Mouse (Mus musculus) right cerebral cortex, postnatal 10 days (tissue): ENCODE results near the gene Gm42715.
"Not testable (repeated sequence)": the region's sequence is repeated elsewhere in the genome, so short reads cannot be mapped to it uniquely, and the experiment has no call there.

ENCODE experiments used
- DNase-seq, 2 experiments: peaks; one replicate each; pipeline ENCODE4 v3.0.0; 2021; ENCODE audit warnings: low spot score in 2 of 2

Gm42715 gene

DNA sequence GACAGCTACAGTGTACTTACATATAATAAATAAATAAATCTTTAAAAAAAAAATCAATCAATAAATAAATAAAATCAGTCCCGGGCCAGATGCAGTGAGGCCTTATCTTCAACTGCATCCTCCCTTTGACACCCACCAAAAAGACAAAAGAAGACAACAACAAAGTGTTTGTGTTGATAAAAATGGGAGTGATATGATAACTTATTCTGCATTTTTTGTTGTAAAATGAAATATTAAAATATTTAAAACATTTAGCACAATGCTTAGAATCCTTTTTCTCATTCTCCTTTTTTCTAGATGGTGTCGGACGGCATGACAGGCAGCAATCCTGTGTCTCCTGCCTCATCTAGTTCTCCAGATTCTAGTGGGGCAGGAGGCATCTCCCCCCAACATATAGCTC lies at the start of gene Gm42715:
TSS of gene Gm42715 (plus strand) at position 301 of the 400 bp plus-strand sequence.
- no peak for DNase-seq

DNA sequence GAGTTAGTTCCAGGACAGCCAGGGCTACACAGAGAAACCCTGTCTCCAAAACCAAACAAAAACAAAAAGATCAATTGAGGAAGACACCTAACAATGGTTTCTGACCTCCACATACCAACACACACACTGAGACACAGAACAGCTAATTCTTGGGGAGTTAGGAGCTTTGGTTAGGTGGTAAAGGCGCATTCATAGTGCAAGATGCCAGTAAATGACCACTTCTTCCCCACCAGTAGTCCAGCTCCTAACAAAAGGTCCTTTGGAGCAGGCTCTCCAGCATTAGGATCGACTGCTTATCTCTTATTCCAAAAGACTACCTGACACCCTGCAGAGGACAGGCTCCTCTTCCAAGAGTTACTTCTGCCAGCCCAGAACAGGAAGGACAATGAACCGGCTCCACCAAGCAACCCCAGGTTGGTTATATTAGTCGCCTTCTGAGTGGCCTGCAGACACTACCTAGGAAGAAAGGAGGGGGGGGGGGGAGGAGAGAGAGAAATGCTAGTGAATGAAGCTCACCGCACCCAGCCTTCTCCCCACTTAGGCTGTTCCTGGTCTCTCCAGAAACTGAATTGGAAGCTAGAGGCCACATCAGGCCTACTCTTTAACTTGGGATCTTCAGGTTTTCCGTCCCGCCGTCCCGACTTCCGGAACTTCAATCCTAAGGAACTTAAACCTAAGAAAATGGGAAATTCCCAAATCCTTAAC lies 49.2 kb upstream of the Gm42715 start:
- no peak for DNase-seq

DNA sequence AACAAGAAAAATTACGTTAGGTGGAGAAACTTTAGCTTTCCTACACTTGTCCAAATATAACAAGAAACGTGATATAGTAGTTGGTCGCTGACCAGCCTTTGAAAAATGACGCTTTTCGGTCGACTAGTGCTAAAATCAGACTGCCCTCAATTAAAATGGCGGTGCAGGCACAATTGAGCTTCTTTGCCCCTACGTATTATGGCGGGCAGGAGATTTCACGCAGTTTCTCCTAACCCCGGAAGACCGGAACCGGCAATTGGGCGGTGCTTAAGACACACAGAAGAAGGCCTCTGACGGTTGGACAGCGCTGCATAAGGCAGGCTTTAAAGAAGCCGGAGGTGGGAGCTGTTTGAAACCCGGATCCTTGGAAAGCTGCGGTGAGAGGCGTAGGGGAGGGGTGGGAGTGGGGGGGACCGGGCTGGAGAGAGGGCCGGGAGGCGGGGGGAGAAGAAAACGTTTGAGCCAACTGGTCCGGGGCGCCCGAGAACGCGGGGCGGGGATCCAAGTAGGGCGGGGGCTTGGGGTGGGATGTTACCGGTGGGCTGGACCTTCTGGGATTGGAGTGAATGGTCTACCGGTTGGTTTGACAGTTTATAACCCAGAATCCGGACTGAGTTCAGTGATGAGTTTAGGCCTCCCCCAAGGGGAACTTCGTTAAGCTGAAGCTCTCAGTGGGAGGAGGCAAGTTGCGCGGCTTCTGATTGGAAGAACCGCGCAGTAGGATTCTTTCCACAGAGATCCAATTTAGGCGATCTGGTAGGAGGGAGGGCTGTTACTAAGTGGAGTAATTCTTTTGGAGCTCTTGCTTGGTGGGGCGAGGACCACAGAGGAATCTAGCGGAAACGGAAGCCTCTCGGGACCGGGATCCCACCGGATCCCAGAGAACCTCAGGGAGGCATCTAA lies 48.4 kb upstream of the Gm42715 start:
- DNase-seq, result peak; percentile 97 to 98

DNA sequence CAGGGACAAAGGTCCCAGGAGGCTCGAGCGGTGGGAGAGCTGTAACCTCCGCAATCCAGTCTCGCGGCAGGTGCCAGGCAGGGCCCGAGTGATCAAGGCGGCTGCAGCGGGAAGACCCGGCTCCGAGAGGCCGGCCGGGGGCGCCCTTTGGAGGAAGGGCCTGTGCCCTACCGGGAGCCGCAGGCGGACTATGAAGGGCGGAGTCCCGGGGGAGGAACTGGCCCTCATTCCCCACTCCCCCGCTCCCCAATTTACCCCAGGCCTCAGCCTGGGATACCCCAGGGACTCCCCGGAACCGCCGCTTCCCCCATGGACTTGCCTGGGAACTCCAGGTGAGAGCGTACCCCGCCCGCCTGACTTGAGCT lies 47.8 kb upstream of the Gm42715 start:
- peak in 1 of 2 experiments; percentile 49 for DNase-seq

DNA sequence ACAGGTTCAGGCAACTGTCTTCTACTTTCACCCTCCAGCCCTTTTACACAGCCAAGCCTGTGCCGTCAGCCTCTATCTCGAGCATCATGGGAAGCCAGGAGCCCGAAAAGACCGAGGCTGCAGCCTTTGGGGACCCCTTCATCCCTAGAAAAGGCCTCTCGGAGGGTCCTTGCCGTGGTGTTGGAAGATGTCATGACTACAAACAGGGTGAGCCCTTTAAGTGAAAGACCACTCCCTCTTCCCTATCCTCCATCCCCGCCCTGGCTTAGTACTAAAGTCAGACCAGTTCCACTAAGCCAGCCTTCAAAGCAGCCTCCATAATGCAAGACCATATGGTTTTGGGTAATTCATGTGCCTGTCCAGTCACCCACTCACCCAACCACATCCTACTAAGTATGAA lies 47.3 kb upstream of the Gm42715 start:
- DNase-seq, result no peak

DNA sequence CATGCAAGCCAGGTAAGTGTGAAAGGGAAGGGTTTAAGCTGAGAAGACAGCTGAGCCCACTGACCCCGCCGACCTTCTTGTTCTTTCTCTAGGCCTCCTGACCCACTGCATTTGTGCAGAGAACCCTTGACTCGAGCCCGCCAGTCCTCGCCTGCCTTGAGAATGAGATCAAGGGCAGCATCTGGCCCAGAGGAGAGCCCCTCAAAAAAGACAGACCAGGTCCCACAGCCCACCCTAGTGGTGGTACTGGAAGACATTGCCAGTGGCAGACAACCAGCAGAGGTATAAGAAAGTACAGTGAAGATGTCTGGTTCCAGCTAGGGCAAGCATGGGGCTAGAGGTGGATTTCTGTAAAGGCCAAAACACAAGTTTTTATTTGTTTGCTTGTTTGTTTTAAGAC lies 45.7 kb upstream of the Gm42715 start:
- peak in 1 of 2 experiments; percentile 59 for DNase-seq

DNA sequence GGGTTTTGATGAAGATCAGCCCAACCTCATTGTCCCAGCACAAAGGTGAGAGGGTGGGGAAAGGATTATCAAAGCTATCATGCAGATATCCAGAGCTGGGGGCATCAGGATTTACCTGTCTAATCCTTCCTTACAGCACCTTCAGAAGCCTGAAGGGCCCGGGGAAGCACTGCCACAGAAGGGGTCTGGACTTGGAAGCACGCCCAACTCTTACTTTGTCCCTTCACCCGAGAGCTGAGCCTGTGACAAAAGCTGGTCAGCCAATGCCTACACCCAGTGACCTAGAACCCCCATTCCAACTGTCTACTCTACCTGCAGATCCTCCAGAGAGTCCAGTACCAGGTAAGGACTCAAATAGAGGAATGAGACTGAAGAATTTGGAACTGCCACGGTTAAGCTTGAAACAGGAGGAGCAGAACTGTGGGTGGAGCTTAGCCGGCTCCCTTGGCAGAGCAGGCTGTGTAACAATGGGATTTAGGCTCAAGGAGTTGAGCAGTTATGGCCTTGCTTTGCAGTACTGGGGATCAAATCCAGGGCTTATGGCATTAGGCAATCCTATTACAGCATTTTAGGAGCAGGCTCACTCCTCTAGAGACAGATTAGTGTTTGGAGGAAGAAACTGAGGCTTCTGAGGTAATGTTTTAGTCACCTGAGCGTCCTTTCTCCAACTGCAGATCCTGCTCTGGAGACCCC lies 44.9 kb upstream of the Gm42715 start:
- DNase-seq, result no peak

DNA sequence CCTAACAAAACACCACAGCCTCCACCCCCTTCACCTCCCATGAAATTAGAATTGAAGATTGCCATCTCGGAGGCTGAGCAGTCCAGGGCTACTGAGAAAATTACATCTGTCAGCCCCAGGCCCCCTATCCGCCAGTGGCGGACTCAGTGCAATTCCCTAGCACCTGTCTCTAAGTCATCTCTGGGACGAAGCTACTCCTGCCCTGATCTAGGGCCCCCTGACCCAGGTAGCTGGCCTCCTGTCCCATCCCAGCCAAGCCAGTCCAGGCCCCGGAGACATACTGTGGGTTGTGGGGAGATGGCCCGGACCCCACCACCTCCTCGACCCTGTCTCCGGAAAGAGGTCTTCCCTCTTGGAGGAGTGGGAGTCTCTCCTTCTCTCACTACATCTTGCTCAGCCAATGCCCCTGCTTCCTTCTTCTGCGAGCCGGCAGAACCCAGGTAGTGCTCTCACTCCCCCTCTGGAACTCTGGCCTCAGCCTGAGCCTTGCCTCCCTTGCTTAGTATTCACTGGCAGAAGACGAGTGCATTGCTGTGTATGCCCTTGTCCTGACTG lies 44.1 kb upstream of the Gm42715 start:
- DNase-seq, result no peak

DNA sequence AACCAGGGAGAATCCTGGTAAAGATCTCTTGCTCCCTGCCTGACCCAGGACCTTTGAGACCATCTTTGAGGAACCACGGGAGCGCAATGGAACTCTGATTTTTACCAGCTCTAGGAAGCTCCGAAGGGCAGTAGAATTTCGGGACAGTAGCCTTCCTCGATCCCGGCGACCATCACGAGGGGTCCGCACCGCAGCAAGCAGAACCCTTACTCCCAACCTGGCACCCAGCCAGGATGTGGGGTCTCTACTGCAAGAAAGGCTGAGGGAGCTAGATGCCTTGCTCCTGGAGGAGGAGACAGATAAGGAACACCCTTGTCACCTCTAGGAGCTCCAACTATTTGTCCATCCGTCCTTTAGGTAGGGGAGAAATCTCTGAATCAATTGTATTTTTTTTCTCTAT lies 43.0 kb upstream of the Gm42715 start:
- peak; percentile 59 to 63 for DNase-seq

DNA sequence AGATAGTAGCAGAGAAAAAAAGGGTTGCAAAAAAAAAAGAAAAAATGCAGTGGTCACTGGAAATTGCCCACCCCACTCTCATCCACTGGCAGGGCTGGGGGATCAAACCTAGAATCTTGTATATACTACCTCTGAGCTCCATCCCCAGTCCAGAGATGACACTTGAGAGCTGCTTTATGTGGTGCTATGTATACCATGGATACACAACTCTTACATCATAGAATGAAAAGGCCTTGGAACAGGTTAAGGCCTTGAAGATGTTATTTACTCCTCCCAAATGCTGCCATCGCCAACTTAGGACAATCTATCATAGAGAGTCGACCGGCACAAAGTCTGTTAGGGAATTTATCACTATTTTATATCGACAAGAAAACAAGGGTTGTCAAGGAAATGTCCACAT lies 42.5 kb upstream of the Gm42715 start:
- DNase-seq, result no peak

DNA sequence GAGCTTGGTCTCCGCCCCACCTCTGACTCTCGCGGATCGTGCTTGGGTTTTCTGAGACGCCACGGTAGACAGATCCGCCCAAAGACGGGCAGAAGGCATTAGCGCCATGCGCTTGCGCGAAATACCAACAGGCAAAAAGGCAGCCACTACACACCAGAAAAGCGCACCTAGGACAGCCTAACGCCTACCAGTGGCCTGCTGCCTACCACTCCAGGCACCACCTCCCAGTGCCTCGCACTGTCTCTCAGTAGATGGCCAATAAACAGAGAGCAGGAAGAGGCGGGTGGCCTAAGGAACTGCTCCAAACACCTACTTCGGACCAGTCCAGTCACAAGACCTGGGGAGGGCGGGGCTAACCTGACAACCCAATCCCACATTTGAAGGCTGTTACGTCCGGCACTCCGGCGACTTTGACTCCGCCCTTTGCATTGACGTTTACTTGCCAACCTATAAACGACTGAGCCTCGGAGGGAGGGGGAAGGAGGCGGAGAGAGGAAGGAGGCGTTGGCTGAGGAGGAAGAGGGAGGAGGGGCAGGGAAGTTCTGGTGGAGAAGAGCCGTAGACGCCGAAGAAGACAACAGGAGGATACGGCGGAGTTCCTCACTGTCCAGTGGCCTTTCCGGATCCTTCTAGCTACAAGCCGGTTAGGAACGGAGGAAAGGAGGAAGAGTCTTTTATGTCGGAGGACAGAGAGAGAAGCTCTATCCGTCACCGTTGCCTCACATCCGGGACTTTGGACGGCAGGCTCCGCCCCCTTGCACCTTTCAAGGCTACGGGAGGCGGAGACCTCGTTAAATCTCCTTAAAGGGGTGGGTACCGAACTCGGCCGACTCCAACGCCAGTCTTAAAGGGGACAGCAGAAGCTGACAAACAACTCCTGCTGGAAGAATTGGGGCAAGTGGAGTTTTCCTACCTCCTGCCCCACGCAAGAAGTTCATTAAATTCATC lies 41.4 kb upstream of the Gm42715 start:
- DNase-seq, result peak; percentile 99 to 100

DNA sequence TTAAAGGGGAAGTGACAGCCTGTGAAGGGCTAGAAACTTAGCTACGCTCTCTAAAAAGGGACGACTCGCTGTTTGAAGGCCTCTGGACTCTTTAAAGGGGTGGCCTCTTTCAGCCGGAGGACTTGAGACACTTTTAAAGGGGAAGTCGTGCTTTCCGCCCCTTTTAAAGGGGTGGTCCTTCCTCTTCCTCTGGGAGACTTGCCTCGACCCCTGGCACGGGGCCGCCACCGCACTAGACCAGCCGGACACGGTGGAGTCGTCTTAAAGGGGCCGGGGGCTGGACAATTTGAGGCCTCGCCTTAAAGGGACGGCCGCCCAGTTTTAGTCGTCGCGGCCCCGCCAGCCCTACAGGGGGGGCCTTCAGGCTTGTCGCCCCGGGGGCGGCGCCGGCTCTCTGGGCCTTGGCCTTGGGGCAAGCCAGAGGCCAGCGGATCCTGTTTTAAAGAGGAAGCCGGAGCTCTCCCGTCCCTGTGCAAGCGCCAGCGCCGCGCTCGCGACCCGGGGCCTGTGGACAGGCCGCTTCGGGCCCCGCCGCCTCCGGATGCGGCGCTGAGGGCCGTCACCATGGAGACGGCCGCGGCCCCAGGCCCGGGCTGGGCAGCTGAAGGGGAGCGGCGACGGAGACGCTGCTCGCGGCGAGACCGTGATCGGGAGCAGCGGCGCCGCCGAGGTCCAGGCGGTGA lies 40.6 kb upstream of the Gm42715 start, which contains the start of gene Fbrs:
TSS of gene Fbrs (plus strand) at position 565 of the 683 bp plus-strand sequence.
- peak; percentile 97 for DNase-seq

DNA sequence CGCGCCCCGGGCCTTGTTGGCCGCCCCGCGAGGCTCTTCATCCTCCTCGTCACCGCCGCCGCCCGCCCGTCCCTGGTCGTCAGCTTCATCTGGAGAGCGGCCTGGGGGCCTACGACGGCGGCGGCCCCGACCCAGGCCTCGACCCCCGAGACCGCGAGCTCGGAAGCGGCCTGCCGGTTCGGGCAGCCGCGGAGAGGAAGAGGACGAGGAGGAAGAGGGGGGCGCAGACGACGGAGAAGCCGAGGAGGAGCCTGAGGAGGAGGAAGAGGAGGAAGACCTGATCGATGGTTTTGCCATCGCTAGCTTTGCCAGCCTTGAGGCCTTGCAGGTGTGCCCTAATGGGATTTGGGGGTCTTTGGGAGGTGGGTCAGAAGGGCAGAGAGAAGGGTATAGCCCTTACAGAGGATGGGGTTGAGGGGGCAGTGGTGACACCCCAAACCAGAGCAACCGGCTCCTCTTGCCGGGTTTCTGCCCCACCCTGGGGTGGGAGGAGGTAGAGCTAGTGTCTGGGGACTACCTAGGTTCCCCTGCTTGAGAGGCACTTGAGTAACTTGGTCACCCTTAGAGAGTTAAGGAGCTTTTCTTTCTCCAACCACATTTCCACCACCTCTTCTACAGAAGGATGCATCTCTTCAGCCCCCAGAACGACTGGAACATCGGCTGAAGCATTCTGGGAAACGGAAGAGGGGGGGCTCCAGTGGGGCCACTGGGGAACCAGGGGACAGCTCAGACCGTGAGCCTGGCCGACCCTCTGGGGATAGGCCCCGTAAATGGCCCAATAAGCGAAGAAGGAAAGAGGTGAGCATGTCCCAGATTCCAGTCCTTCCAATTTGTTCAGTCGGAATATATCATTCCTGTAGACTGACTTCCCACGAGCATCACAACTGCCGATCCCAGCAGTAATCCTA lies 39.8 kb upstream of the Gm42715 start:
- DNase-seq, result peak in 1 of 2 experiments; percentile 29

DNA sequence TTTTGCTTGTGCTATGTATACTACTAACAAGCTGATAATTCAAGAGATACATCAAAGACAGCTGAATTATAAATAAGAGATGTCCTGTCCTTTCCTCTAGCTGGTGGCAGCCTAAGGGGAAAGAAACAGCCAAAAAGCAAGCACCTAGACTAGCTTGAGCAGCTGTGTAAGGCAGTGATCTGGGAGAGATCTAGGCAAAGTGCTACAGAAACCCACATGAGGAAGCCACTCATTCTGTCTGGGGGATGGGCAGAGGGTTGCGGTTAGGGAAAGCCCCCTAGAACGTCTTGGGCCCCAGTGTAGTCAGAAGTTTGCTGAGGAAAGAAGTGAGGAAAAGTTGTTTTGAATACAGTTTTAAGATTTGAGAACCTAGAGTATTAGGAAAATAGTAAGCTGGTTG lies 39.1 kb upstream of the Gm42715 start:
- DNase-seq, result peak in 1 of 2 experiments; percentile 30

DNA sequence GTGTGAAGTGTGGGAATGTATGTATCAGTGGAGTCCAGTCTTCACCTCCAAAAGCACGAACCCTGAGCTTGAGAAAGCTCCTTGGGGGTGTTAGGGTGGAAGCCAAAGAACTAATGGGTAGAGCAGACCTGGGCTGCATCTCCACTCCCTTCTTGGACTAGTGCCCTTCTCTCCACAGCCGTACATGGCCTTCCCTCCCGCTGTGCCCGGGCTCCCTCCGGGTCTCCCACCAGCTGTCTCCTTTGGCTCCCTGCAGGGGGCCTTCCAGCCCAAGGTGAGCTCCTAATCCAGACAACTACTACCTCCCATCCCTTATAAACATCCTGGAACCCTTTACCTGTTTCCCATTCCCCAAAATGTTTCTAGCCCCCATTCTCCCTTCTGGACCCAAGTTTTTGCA lies 34.0 kb upstream of the Gm42715 start:
- no peak for DNase-seq

DNA sequence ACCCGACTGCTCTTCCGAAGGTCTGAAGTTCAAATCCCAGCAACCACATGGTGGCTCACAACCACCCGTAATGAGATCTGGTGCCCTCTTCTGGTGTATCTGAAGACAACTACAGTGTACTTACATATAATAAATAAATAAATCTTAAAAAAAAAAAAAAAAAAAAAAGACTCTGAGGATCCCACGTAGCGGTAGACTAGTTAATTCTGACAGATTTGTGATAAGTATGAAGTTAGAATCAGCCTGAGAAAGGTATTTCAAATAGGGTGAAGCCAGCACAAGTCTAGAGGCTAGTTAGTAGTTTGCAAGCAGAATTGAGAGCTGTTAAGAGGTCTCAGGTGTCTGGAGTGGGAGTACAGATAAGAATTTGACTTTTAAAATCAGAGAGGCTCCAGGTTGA lies 31.0 kb upstream of the Gm42715 start:
- DNase-seq, result not testable (repeated sequence)

DNA sequence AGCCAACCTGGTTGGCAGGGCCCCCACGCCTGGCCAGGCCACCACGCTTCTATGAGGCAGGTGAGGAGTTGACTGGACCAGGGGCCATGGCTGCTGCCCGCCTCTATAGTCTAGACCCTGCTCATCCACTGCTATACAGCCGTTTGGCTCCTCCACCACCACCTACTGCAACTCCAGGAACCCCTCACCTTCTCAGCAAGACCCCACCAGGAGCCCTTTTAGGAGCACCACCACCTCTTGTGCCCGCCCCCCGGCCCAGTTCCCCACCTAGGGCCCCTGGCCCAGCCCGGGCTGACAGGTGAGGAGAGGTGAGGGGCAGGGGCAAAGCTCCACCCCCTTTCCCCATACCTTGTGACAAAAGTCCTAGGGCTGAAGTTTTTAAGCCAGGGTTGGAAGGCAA lies 29.4 kb upstream of the Gm42715 start:
- no peak for DNase-seq

DNA sequence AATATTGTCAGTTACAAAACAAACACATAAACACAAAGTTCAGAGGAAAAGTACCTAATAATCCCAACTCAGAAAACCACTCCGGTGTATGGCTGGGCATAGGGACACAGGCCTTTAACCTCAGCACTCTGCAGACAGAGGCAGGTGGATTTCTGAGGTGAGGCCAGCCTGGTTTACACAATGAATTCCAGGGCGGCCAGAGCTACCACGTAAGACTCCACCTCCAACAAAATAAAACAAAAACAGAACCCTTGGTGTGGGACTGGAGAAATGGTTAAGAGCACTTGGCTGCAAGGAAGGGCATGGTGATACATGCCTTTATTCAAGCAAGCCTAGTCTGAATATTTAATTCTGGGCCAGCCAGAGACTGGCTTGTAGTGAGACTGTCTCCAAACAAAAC lies 27.5 kb upstream of the Gm42715 start:
- no peak for DNase-seq

DNA sequence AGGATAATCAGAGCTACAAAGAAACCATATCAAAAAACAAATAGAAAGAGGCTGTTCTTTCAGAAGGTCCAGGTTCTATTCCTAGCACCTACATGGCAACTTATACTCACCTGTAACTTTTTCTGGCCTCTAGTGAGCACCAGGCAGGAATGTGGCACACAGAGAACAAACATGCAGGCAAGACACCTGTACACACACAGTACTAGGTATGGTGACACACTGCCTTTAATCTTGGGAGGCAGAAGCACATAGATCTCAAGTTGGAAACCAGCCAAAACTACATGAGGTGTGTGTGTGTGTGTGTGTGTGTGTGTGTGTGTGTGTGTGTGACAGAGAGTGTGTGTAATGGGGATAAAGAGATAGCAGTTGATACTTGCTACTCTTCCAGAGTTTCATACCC lies 24.7 kb upstream of the Gm42715 start:
- no peak for DNase-seq
